Mouse (Mus musculus) spleen, embryonic (tissue): ENCODE measurements around the gene Plppr4.

ENCODE experiments used
- CTCF ChIA-PET: fragments of 350-600 bp; sonication (Branson Sonifier 250); formaldehyde crosslinking; loops from one replicate; lab custom pipeline; 2022; lab: Charles Lee

The Plppr4 gene

DNA sequence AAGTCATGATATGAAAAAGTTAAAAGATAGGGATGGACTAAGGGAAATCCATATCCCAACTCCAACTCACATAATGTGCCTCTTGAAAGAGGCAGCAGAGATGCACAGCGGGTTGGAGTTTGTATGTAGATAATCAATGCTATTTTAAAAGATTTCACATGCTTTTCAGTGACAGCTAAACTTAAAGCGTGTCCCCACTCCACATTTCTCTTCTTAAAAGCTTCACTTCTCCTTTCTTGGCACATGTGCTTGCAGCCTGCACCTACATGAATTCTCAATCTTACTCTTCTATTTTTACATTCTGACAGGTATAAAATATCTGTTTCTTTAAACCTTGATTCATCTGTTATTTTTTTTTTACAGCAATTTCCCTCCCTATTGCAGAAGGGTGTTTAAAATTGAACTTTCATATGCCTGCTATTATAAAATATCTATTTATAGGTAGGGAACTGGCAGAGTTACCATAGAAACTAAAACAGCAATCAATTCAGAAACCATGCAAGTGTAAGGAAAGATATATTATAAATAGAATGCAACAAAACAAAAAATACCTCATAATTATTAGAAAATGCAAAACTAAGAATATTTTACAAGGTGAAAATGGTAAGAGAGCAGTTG, 66.3 kb downstream of the Plppr4 start:
- CTCF ChIA-PET = no interaction called here
